Mouse (Mus musculus) kidney, postnatal 0 days (tissue): Measurements from ENCODE around the gene Adgrb2. TPM values are rescaled to one million over a fixed set of nuclear protein-coding genes. Genes with fewer than 3 reads are reported as not detected.

Source experiments
- ATAC-seq: fragments of 200-750 bp; cut with Nextera tagmentation; replicated peaks from 2 replicates; pipeline ENCODE4 v1.8.0; 2017; ENCODE audit warnings: low read depth, moderate number of reproducible peaks, moderate TSS enrichment, moderate library complexity; ENCODE audit not compliant: low FRiP score
- DNase-seq: peaks from one replicate; pipeline ENCODE4 v3.0.0-alpha.2; 2016; ENCODE audit warnings: low spot score
- H3K27ac ChIP-seq: fragments of 300-500 bp; sonication (generic); 2 replicates; pipeline ENCODE4 v1.5.1; 2014; ENCODE audit warnings: mild to moderate bottlenecking
- H3K27me3 ChIP-seq: fragments of 300-500 bp; sonication (generic); 2 replicates; pipeline ENCODE4 v1.6.1; 2014; ENCODE audit warnings: low read length, mixed read lengths; ENCODE audit not compliant: insufficient read depth
- H3K36me3 ChIP-seq: fragments of 300-500 bp; sonication (generic); 2 replicates; pipeline ENCODE4 v1.6.1; 2014; ENCODE audit warnings: low read length, mixed read lengths; ENCODE audit not compliant: insufficient read depth
- H3K4me1 ChIP-seq: fragments of 300-500 bp; sonication (generic); replicated peaks from 2 replicates; pipeline ENCODE4 v1.6.1; 2014; ENCODE audit warnings: antibody characterized with exemption, low read length, mixed read lengths; ENCODE audit not compliant: insufficient read depth
- H3K4me2 ChIP-seq: fragments of 300-500 bp; sonication (generic); 2 replicates; pipeline ENCODE4 v1.6.1; 2014; ENCODE audit warnings: mild to moderate bottlenecking, low read length, moderate library complexity, mixed read lengths
- H3K4me3 ChIP-seq: fragments of 300-500 bp; sonication (generic); replicated peaks from 2 replicates; pipeline ENCODE4 v1.5.1; 2014; ENCODE audit warnings: low read depth, low read length
- H3K9ac ChIP-seq: fragments of 300-500 bp; sonication (generic); 2 replicates; pipeline ENCODE4 v1.6.1; 2014; ENCODE audit warnings: low read depth, low read length
- H3K9me3 ChIP-seq: fragments of 300-500 bp; sonication (generic); replicated peaks from 2 replicates; pipeline ENCODE4 v1.6.1; 2016; ENCODE audit warnings: low read length, inconsistent platforms, mixed read lengths
- CTCF ChIP-seq: IDR thresholded peaks from 2 replicates; pipeline ENCODE4 v1.5.1; 2016; ENCODE audit warnings: antibody characterized with exemption, low read depth, mild to moderate bottlenecking, moderate library complexity
- WGBS: fragments of 180-500 bp; shearing (Covaris S2); extraction: QIAGEN DNeasy Blood & Tissue Kit; methylation state at CpG from one replicate; pipeline ENCODE4 v1.1.7; 2014; 5-methylcytosine and 5-hydroxymethylcytosine counted together
- polyA plus RNA-seq: library from polyadenylated mRNA; unstranded; fragments of >200 nt; fragmentation: Nextera tagmentation; extraction: Ambion mirVana; gene quantifications from 2 replicates; pipeline ENCODE4 v1.2.1, GENCODE M21; 2015

Gene Adgrb2
- 0.78 and 1.8 TPM in 2 replicates for polyA plus RNA-seq

DNA sequence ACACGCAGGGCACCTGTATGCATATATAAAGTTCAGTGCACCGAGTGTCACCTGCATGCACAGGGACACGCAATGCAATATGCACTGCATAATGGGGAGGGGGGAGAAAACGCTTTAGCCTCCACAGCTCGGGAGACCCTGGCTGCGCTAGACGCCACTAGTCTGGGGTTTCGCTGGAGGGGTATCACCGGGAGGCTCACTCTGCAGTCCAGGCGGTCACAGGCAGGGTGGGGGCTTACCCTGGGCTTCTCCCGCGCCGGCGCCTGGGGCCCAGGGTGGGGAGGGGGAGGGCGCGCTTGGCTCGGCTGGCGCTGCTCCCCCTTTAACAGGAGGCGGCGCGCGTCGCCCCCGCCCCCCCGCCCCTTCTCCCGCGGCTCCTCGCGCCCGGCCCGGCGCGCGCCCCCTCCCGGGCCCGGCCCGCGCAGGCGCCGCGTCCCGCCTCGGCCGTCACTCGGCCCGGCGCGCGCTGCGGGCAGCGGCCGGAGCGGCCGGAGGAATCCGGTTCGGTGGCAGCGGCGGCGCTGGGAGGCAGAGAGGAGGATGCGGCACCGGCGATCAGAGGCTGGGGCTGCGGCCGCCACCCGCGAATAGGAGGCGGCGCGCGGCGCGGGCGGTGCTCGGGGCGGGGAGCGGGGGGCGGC lies at the start of gene Adgrb2:
TSS of gene Adgrb2 (plus strand) at position 450 of the 641 bp plus-strand sequence.
- Histone ChIP-seq H3K4me3 (peak within 1 kb of the TSS; percentile 51), H3K27me3 (peaks cover 30% of the 10 kb centered on the region), H3K4me1 (peaks cover 16% of the 10 kb centered on the region), H3K36me3 (no peaks in the 10 kb centered on the region), H3K9me3 (no peaks in the 10 kb centered on the region), H3K9ac (peak within 1 kb of the TSS; percentile 56), H3K4me2 (peak within 1 kb of the TSS; percentile 93), H3K27ac (no peak within 1 kb of the TSS)
- ATAC-seq (no peak), DNase-seq (peak; percentile 16)
- WGBS: under 1% methylated on average over 50 of the region's 77 CpGs
- no peak for TF ChIP-seq CTCF

DNA sequence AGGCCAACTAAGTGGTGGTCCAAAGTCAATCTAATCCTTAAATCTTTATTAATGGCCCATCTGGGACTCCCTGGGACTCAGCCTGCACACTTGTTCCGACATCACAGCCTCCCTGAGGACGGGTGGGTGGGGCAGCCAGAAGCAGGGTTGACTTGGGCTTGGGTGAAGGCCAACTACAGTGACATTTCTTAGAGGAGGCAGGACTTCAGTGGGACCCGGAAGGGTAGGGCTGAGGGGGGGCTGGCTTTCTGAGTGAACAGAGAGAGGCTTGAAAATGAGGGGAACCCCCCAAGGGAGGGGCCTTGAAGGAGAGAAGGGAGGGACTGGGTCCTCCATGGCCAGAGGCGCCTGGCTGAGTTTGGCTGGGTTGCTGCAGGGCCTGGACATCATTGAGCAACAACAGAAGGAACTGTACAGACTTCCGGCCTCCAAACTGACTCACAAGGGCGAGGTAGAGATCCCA lies 33.3 kb upstream of the Adgrb2 start:
- Histone ChIP-seq H3K27ac (no peak overlapping the region), H3K9ac (no peak overlapping the region), H3K36me3 (no peaks in the 10 kb centered on the region), H3K4me3 (no peak overlapping the region), H3K9me3 (no peaks in the 10 kb centered on the region), H3K4me1 (no peaks in the 10 kb centered on the region; the same call in 1 of the 2 replicates), H3K27me3 (0 out of 2 replicates have a peak, but pooled peaks cover 6% of the 10 kb centered on the region), H3K4me2 (no peak overlapping the region)
- ATAC-seq: no peak; the same call in 1 of the 2 replicates
- no peak for TF ChIP-seq CTCF
- WGBS: 62% methylated on average over 6 of the region's 6 CpGs
- DNase-seq: peak; percentile 21

DNA sequence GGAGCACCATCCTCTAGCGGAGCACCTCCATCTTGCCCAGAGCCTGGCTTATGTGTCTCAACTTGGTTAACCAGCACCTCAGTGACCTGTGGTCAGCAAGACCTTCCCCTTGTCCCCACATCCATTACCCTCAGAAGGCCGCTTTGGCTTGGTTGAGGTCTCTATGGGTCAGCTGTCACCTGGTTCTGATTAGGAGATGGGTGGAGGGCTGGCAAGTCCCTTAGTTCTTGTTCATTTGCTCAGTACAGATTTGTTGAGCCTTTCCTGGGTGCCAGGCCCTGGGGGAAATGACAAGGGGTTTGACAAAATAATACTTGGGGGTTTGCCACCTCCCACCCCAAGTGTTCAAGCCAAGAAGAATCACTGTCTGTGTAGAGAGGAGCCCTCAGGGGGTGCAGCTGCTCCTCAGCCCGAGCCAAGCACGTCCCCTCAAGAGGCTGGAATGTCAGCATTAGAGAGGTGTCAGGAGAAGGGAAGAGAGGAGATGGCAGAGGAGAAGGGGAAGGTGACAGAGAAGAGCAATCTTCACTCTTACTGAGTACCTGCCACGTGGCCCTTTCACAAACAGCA lies 32.3 kb upstream of the Adgrb2 start:
- Histone ChIP-seq H3K27ac (no peak overlapping the region), H3K27me3 (no peaks in the 10 kb centered on the region), H3K4me2 (no peak overlapping the region), H3K36me3 (no peaks in the 10 kb centered on the region), H3K4me3 (no peak overlapping the region), H3K9me3 (no peaks in the 10 kb centered on the region), H3K4me1 (no peaks in the 10 kb centered on the region; the same call in 1 of the 2 replicates), H3K9ac (no peak overlapping the region)
- ATAC-seq (no peak), DNase-seq (no peak)
- WGBS: 56% methylated on average over 5 of the region's 5 CpGs
- no peak for TF ChIP-seq CTCF

- Histone ChIP-seq H3K27me3 (no peaks in the 10 kb centered on the region), H3K9ac (no peak overlapping the region), H3K27ac (no peak overlapping the region), H3K4me1 (no peaks in the 10 kb centered on the region; the same call in 1 of the 2 replicates), H3K36me3 (no peaks in the 10 kb centered on the region), H3K4me2 (no peak overlapping the region), H3K4me3 (no peak overlapping the region), H3K9me3 (no peaks in the 10 kb centered on the region)
- no peak for TF ChIP-seq CTCF
- DNase-seq (no peak), ATAC-seq (no peak)
- 61% methylated on average over 2 of the region's 2 CpGs for WGBS
These were observed 30.1 kb upstream of the Adgrb2 start for GRCm38 (mm10) chr4:129954527-129954926.

DNA sequence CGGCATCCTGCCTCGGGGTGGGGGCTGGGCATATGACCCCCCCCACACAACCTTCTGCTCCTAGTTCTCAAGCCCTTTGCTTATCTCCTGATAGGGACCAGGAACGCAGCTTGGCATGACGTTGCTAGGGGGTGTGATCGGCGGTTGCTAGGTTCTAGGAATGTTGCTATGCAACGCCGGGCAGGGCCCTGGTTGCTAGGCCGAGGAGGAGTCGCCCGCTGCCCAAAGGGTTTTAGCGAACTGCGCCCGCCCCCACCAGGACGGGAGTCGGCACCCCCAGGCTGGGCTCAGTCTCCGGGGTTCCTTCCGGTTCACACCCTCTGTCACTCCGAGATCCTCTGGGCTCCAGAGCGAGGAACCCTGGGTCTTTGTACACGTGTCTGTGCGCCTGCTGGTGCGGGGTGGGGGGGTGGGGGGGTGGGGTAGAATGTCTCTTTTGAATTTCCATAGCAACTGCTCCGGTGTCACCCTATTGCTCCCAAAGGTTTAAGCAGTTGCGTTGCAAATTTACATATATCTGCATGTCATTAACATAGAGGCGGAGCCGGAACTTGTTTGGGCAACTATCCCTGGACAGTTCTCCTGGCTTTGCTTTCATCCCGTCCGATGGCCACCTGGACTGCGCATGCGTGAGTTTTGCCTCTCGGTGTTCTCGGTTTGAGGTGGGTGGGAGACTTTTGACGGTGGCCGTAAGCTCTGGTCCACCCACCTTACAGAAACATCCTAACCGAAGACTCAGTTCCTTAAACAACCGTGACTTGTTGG lies 24.3 kb upstream of the Adgrb2 start:
- TF ChIP-seq CTCF: no peak
- Histone ChIP-seq H3K4me3 (peak overlapping the region; percentile 28), H3K4me1 (no peaks in the 10 kb centered on the region), H3K27me3 (no peaks in the 10 kb centered on the region), H3K9ac (no peak overlapping the region), H3K27ac (no peak overlapping the region), H3K4me2 (peak overlapping the region; percentile 56), H3K9me3 (no peaks in the 10 kb centered on the region), H3K36me3 (no peaks in the 10 kb centered on the region)
- DNase-seq (peak; percentile 72), ATAC-seq (peak; percentile 61; the same call in 1 of the 2 replicates)
- 1% methylated on average over 37 of the region's 37 CpGs for WGBS

DNA sequence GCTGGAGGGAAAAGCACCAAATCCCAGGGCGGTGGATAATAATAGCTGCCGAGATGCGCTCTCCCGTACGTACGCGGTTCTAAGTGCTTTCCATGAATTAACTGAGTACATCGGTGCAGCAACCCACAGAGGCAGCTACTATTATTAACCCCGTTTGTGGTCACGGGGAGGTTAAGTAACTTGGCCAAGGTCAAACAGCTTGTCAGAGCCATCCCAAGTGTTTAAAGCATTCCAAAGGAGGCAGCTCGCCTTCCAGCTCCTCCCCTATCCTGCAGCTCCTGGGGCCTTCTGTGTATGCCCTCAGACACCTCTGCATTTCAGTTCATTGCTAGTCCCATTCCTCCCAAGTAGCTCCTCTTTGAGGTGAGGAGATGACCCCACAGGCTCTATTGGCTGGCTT lies 19.4 kb upstream of the Adgrb2 start:
- Histone ChIP-seq H3K4me2 (no peak overlapping the region), H3K4me1 (no peaks in the 10 kb centered on the region), H3K4me3 (no peak overlapping the region), H3K9me3 (no peaks in the 10 kb centered on the region), H3K27me3 (no peaks in the 10 kb centered on the region), H3K9ac (no peak overlapping the region), H3K27ac (no peak overlapping the region), H3K36me3 (no peaks in the 10 kb centered on the region)
- TF ChIP-seq CTCF: no peak
- DNase-seq (no peak), ATAC-seq (no peak)
- 73% methylated on average over 11 of the region's 11 CpGs for WGBS
